Mouse (Mus musculus): Measurements from ENCODE around the gene Rps6ka3. TPM values are rescaled to one million over a fixed set of nuclear protein-coding genes. Genes with fewer than 3 reads are reported as not detected.
A peak's percentile ranks its signal among the peaks of the same experiment; 100 is the strongest.

Gene Rps6ka3
- polyA plus RNA-seq, 1 experiment: 4.2 TPM

- H3K4me1 ChIP-seq (ENCODE audit: control insufficient read depth, insufficient read depth, low read length): no peaks in the 10 kb centered on the region
- H3K27ac ChIP-seq (ENCODE audit: control insufficient read depth, insufficient read depth, low read depth, low read length): no peak overlapping the region
- no peak overlapping the region for H3K4me3 ChIP-seq (ENCODE audit: control insufficient read depth, low read depth, low read length)
- TF ChIP-seq CTCF (IDR thresholded peaks at IDR 0.05; ENCODE audit: control insufficient read depth, insufficient read depth, insufficient replicate concordance, low read depth, low read length) (no peak), POLR2A (IDR thresholded peaks at IDR 0.05; ENCODE audit: control insufficient read depth, low read depth, low read length) (no peak)
- H3K36me3 ChIP-seq (ENCODE audit: control insufficient read depth, insufficient read depth, low read length): no peaks in the 10 kb centered on the region
- no peaks in the 10 kb centered on the region for H3K27me3 ChIP-seq (ENCODE audit: control insufficient read depth, insufficient read depth, low read length)
Observed at GRCm38 (mm10) chrX:159215253-159215652, 5.1 kb downstream of the Rps6ka3 start.

GRCm38 (mm10) chrX:159222474-159222873 is 12.4 kb downstream of the Rps6ka3 start:
- Histone ChIP-seq H3K4me1 (ENCODE audit: control insufficient read depth, insufficient read depth, low read length) (no peaks in the 10 kb centered on the region), H3K4me3 (ENCODE audit: control insufficient read depth, low read depth, low read length) (no peak overlapping the region), H3K36me3 (ENCODE audit: control insufficient read depth, insufficient read depth, low read length) (no peaks in the 10 kb centered on the region), H3K27me3 (ENCODE audit: control insufficient read depth, insufficient read depth, low read length) (no peaks in the 10 kb centered on the region), H3K27ac (ENCODE audit: control insufficient read depth, insufficient read depth, low read depth, low read length) (no peak overlapping the region)
- TF ChIP-seq CTCF (IDR thresholded peaks at IDR 0.05; ENCODE audit: control insufficient read depth, insufficient read depth, insufficient replicate concordance, low read depth, low read length): no peak

DNA sequence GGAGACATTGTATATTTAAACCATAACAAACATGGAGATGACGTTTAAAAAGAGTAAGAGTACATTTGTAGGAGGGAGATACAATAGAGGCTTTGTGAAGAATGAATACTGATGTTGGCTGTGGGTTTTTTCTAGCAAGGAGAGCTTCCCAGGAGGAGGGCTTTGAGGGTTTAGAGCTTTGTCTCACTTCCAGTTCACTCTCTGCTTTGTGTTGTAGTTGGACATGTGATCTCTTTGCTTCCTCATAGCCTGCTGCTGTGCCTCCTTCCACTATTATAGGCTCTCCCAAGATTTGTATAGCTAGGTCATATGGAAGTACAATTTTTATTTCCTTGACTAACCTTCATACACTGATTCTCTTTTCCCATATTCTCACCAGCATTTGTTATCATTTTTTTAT is 27.2 kb downstream of the Rps6ka3 start:
- TF ChIP-seq CTCF (IDR thresholded peaks at IDR 0.05; ENCODE audit: control insufficient read depth, insufficient read depth, insufficient replicate concordance, low read depth, low read length) (no peak), POLR2A (IDR thresholded peaks at IDR 0.05; ENCODE audit: control insufficient read depth, low read depth, low read length) (no peak)

DNA sequence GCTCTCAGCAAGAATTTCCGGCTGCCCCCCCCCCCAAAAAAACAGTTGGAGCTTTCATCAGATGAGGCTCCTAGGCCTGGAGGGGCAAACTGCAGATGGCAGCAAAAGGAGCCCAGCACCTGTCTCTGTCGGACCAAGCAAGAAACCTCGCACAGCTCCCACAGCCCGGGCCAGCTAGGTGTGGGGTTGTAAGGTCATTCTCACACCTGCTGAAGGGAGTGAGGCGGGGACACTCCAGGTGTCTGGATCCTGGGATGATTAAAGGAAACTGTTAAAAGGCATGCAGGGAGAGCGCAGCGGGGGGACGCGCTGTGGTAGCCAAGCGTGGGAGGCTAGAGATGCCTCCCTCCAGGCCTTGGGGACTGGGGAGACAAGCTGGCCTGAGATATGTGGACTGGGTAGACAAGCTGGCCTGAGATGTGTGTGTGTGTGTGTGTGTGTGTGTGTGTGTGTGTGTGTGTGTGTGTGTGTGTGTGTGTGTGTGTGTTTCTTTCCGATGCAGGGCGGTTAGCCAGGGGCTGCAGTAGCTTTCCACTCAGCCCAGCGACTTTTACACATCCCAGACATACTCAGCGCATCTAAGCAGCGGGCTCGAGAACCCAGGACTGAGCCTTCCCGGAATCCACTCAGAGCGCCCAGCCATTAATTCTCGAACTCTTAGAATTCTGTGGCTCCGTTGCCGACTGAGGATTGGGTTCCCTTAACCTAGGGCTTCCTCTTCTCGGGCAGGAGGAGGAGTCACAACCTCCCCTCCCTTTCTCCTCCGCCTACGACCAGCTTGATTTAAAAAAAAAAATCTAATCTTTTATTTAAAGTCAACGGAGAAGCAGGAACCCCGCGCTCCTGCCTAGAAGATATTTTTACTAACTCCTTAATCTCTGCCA is 44.1 kb downstream of the Rps6ka3 start:
- Histone ChIP-seq H3K36me3 (ENCODE audit: control insufficient read depth, insufficient read depth, low read length) (no peaks in the 10 kb centered on the region), H3K27me3 (ENCODE audit: control insufficient read depth, insufficient read depth, low read length) (no peaks in the 10 kb centered on the region), H3K4me3 (ENCODE audit: control insufficient read depth, low read depth, low read length) (peak overlapping the region; percentile 89), H3K27ac (ENCODE audit: control insufficient read depth, insufficient read depth, low read depth, low read length) (peak overlapping the region; percentile 94), H3K4me1 (ENCODE audit: control insufficient read depth, insufficient read depth, low read length) (peaks cover 2% of the 10 kb centered on the region; the same call in 1 of the 2 replicates)
- no peak for TF ChIP-seq POLR2A (IDR thresholded peaks at IDR 0.05; ENCODE audit: control insufficient read depth, low read depth, low read length)
- TF ChIP-seq CTCF (IDR thresholded peaks at IDR 0.05; ENCODE audit: control insufficient read depth, insufficient read depth, insufficient replicate concordance, low read depth, low read length): no peak

More for the DNA sequence above, 27.2 kb downstream of the Rps6ka3 start:
- no peaks in the 10 kb centered on the region for H3K36me3 ChIP-seq (ENCODE audit: control insufficient read depth, insufficient read depth, low read length)
- H3K4me3 ChIP-seq (ENCODE audit: control insufficient read depth, low read depth, low read length): no peak overlapping the region
- no peaks in the 10 kb centered on the region for H3K4me1 ChIP-seq (ENCODE audit: control insufficient read depth, insufficient read depth, low read length)
- H3K27me3 ChIP-seq (ENCODE audit: control insufficient read depth, insufficient read depth, low read length): no peaks in the 10 kb centered on the region
- H3K27ac ChIP-seq (ENCODE audit: control insufficient read depth, insufficient read depth, low read depth, low read length): no peak overlapping the region

- Histone ChIP-seq H3K4me1 (ENCODE audit: control insufficient read depth, insufficient read depth, low read length) (peaks cover 2% of the 10 kb centered on the region; the same call in 1 of the 2 replicates), H3K4me3 (ENCODE audit: control insufficient read depth, low read depth, low read length) (peak overlapping the region; percentile 89), H3K27me3 (ENCODE audit: control insufficient read depth, insufficient read depth, low read length) (no peaks in the 10 kb centered on the region), H3K36me3 (ENCODE audit: control insufficient read depth, insufficient read depth, low read length) (no peaks in the 10 kb centered on the region), H3K27ac (ENCODE audit: control insufficient read depth, insufficient read depth, low read depth, low read length) (peak overlapping the region; percentile 94)
- TF ChIP-seq CTCF (IDR thresholded peaks at IDR 0.05; ENCODE audit: control insufficient read depth, insufficient read depth, insufficient replicate concordance, low read depth, low read length) (no peak), POLR2A (IDR thresholded peaks at IDR 0.05; ENCODE audit: control insufficient read depth, low read depth, low read length) (peak; percentile 37; the same call in 1 of the 2 replicates)
Observed at GRCm38 (mm10) chrX:159255123-159255978, 45.2 kb downstream of the Rps6ka3 start.

DNA sequence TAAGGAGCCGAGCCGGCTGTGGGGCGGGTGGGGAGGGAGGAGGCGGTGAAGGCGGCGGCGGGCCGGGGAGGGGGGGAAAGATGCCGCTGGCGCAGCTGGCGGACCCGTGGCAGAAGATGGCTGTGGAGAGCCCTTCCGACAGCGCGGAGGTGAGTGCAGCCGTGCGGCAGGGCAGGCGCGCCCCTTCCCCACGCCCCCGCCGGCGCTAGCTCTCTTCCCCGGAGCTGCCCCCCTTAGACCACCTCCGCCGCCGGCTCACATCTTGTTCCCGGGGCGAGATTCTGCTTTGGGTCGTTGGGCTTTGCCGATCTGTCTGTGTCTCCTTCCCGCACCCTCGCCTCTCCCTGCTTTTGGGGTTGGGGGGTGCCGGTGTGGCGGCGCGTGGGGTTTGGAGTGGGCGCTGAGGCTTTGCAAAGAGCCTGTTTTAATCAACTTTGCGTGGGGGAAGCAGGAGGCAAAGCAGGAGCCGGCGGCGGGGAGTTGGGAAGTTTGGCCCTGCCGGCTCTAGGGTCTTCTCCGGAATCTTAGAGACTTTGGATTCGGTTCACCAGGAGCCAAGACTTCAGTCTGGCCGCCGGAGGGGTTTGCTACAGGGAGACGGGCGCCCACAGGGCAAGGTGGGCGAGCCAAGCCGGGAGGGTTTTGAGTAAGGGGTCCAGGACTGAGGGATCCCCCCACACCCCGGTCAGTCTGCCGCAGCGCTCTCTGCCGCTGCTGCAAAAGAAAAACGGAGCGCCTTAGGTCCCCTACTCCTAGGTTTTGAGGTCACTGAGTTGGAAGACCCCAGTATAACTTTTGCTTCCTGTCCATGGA is 46.1 kb downstream of the Rps6ka3 start:
- Histone ChIP-seq H3K27me3 (ENCODE audit: control insufficient read depth, insufficient read depth, low read length) (no peaks in the 10 kb centered on the region), H3K36me3 (ENCODE audit: control insufficient read depth, insufficient read depth, low read length) (no peaks in the 10 kb centered on the region), H3K4me3 (ENCODE audit: control insufficient read depth, low read depth, low read length) (peak overlapping the region; percentile 89), H3K27ac (ENCODE audit: control insufficient read depth, insufficient read depth, low read depth, low read length) (peak overlapping the region; percentile 66), H3K4me1 (ENCODE audit: control insufficient read depth, insufficient read depth, low read length) (peaks cover 2% of the 10 kb centered on the region; the same call in 1 of the 2 replicates)
- TF ChIP-seq POLR2A (IDR thresholded peaks at IDR 0.05; ENCODE audit: control insufficient read depth, low read depth, low read length) (no peak), CTCF (IDR thresholded peaks at IDR 0.05; ENCODE audit: control insufficient read depth, insufficient read depth, insufficient replicate concordance, low read depth, low read length) (no peak)
